Mouse (Mus musculus): Measurements from ENCODE around the gene Pfn5.
"Not testable (repeated sequence)": the region's sequence is repeated elsewhere in the genome, so short reads cannot be mapped to it uniquely, and the experiment has no call there.

The Pfn5 gene

DNA sequence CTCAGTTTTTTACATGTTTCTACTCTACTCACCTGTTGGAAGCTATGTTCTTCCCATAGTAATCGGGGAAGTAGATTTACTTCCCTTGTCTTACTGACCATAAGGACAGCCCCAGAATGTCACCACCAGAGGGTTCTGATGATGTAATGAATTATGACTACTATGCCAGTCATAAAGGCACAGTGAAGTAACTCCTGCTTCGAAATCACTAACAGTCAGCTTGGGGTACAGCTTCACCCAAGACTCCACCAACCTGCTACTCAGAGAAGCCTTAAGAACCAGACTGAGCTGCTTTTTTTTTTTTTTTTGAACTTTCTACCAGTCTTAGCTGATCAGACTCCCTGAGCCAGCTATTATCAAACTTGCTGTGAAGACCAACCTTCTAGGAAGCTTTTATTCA, at the start of gene Pfn5, which contains the start of gene Asb12:
Pfn5 (plus strand) TSS at position 218 of the 400 bp plus-strand sequence.
Asb12 (minus strand) TSS at position 101 of the 400 bp plus-strand sequence.
- DNase-seq (ENCODE audit: inconsistent age in 2 of 2, low spot score in 1 of 2) = no peak

DNA sequence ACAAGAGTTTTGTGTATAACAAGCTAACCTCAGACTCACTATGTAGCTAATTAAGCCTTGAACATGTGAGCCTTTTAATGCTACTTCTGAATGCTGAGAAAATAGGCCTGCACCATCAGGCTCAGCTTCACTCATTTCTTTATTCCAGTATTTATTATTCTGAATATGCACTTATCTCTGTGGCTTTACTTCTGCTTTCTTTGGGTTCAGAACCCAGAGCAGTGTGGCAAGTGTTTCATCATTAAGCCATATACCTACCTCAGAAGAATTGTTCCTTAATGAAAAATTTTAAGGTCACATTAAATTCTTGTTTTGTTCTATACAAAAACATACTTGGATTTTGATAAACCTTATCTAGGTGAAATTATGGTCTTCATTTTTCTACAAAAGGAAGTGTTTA, 34.0 kb upstream of the Pfn5 start:
- DNase-seq (ENCODE audit: inconsistent age in 2 of 2, low spot score in 1 of 2) = no peak

DNA sequence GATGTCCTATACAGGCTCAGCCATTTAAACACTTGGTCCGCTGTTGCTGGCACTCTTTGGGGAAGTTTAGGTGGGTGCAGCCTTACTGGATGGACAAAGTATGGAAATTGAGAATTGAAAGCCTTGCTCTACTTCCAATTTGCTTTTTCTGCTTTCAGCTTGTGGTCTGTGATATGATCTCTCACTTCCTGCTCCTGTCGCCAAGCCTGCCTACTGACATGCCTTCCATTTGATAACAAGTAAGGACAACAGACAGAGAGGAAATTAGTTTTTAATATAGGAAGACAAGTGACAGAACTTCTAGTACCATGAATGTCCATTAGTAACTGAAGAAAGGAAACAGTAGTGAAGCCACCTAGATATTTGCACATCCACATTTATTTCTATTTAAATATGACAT, 32.7 kb upstream of the Pfn5 start:
- DNase-seq (ENCODE audit: inconsistent age in 2 of 2, low spot score in 1 of 2) = no peak

DNA sequence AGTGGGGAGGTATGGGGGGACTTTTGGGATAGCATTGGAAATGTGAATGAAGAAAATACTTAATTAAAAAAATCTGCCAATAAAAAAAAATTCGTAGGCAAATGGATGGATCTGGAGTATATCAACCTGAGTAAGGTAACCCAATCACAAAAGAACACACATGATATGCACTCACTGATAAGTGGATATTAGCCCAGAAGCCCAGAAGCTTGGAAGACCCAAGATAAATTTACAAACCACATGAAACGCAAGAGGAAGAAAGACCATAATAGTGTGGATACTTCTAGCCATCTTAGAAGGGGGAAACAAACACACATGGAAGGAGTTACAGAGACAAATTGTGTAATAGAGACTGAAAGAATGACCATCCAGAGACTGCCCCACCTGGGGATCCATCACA, 22.4 kb upstream of the Pfn5 start:
- DNase-seq (ENCODE audit: inconsistent age in 2 of 2, low spot score in 1 of 2) = not testable (repeated sequence)

DNA sequence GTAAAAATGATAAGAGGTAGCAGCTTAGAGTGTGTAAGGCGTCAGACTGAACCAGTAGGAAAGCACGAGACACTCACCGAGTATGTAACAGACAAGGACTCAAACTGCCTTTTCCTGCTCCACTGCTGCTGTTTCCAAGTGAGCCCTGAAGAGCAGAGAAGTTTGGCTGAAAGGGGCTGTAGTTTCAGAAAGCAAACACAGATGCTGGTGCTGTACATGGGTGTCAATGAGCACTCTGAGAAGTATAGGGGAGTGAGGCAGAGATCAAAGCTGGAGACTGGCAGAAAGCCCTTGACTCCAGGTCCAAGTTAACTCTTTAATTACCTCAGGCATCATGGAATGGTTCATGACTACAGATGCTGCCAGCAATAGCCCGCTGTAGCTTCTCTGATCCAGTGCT, 3.6 kb upstream of the Pfn5 start:
- DNase-seq (ENCODE audit: inconsistent age in 2 of 2, low spot score in 1 of 2) = no peak

DNA sequence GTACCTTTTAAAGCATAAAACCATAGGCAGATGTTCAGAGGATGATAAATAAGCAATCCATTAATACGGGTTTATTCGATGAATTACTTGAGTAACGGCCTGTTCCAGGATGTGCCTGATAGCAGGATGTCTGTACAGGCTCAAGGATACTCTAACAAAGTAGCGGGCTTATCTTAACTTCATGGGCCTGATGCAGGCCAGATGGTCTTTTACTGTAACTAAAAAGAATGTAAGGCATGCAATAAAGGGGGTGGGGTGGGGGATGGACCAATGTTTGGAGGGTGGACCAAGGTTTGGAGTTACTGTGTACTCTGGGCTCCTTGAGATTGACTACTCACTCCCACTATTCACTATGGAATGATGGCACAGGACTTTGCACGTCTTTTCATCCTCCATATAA, 42.7 kb downstream of the Pfn5 start:
- no peak for DNase-seq (ENCODE audit: inconsistent age in 2 of 2, low spot score in 1 of 2)

Measured in adrenal gland, adult (tissue).